12 mouse cellular contexts compared by ENCODE assay signal in the genomic region with DNA sequence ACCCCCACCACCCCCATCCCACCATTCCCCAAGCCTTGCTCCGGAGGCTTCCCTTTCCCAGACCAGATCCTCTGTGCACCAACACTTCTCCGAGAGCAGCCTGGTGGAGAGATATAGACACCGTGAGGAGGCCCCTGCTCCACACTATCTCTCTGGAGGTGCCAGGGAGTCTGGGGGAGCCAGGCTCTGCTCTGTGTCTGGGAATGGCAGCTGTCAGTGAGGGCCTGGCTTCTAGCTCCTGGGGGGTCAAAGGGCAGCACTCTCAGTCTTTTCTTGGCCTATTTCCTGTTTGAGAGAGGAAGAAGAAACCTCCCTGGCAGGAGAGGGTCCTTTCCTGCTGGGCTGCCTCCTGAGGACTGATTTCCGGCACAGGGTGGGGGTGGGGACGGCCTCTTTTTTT. TPM values are rescaled to one million over a fixed set of nuclear protein-coding genes. Genes with fewer than 3 reads are reported as not detected.
DNase-seq lines count a peak whose midpoint lies in the region; ATAC-seq lines count a peak whose summit lies in the region.
"Had no signal": no experiment of that assay in that cellular context is flagged by ENCODE, and none has a peak within 500 bp of the region (broad histone marks: within the 10 kb centered on the region; RNA-seq: fewer than 3 reads in every experiment).

No protein-coding gene starts in this region.

- ATAC-seq in midbrain, embryonic 16.5 days, result no peak
- ATAC-seq in midbrain, embryonic 13.5 days, result no peak
- ATAC-seq: midbrain, embryonic 15.5 days had no signal

- H3K9ac ChIP-seq in midbrain, embryonic 16.5 days (ENCODE audit: low read depth, low read length), result 0 out of 2 replicates have a peak overlapping the region, but pooled peaks have one; percentile 20
- H3K9ac ChIP-seq in midbrain, embryonic 13.5 days (replicated peaks), result no peak overlapping the region
- H3K9ac ChIP-seq: midbrain, embryonic 15.5 days had no signal

- no peaks in the 10 kb centered on the region for H3K27me3 ChIP-seq in midbrain, embryonic 16.5 days (ENCODE audit: control insufficient read depth, insufficient read depth, low read depth, low read length)
- H3K27me3 ChIP-seq in midbrain, embryonic 13.5 days, result peaks cover 3% of the 10 kb centered on the region; the same call in 1 of the 2 replicates
- no peaks in the 10 kb centered on the region for H3K27me3 ChIP-seq in limb, embryonic 10.5 days (ENCODE audit: low read depth, poor library complexity, severe bottlenecking)
- H3K27me3 ChIP-seq: midbrain, embryonic 15.5 days had no signal

- no peaks in the 10 kb centered on the region for H3K4me1 ChIP-seq in midbrain, embryonic 16.5 days (ENCODE audit: control insufficient read depth, insufficient read depth, low read length)
- H3K4me1 ChIP-seq in midbrain, embryonic 13.5 days (replicated peaks), result no peaks in the 10 kb centered on the region; the same call in 1 of the 2 replicates
- H3K4me1 ChIP-seq in limb, embryonic 10.5 days, result peaks cover 73% of the 10 kb centered on the region

- DNase-seq in heart, adult 11 months, result peak; percentile 93
- no peak for DNase-seq in heart, postnatal 25 days (ENCODE audit: low spot score)
- peak; percentile 53 for DNase-seq in limb, embryonic 10.5 days (ENCODE audit: low spot score)
- peak; percentile 87 for DNase-seq in yolk sac, embryonic 10.5 days (ENCODE audit: low spot score)
- no peak for DNase-seq in cerebellum, postnatal 36 days
- no peak for DNase-seq in urinary bladder, adult 2 months (ENCODE audit: low spot score)
- DNase-seq: cerebellum, postnatal 14 days; gastrocnemius, postnatal 14 days; right cerebral cortex, postnatal 4 days had no signal

- 21% methylated on average over 5 of the region's 5 CpGs for WGBS in midbrain, embryonic 16.5 days
- 25% methylated on average over 5 of the region's 5 CpGs for WGBS in midbrain, embryonic 13.5 days
- WGBS in limb, embryonic 10.5 days, result 8% methylated on average over 5 of the region's 5 CpGs

- no peak overlapping the region for H3K4me3 ChIP-seq in midbrain, embryonic 16.5 days (ENCODE audit: low read depth, low read length)
- H3K4me3 ChIP-seq in midbrain, embryonic 13.5 days (replicated peaks), result no peak overlapping the region
- peak overlapping the region; percentile 25; the same call in 1 of the 2 replicates for H3K4me3 ChIP-seq in limb, embryonic 10.5 days
- H3K4me3 ChIP-seq: midbrain, embryonic 15.5 days had no signal

- H3K27ac ChIP-seq in midbrain, embryonic 16.5 days (ENCODE audit: low read length), result no peak overlapping the region
- no peak overlapping the region for H3K27ac ChIP-seq in midbrain, embryonic 13.5 days
- peak overlapping the region; percentile 78 for H3K27ac ChIP-seq in limb, embryonic 10.5 days
- H3K27ac ChIP-seq: midbrain, embryonic 15.5 days had no signal

- no peaks in the 10 kb centered on the region for H3K9me3 ChIP-seq in midbrain, embryonic 16.5 days (replicated peaks; ENCODE audit: control insufficient read depth, low read length, poor library complexity, severe bottlenecking)
- H3K9me3 ChIP-seq in midbrain, embryonic 13.5 days, result no peaks in the 10 kb centered on the region
- no peaks in the 10 kb centered on the region for H3K9me3 ChIP-seq in limb, embryonic 10.5 days (replicated peaks)
- H3K9me3 ChIP-seq: midbrain, embryonic 15.5 days had no signal

- intact Hi-C loops in heart, postnatal 25 days (cut with DNase I), result no loop called here

- no peaks in the 10 kb centered on the region for H3K36me3 ChIP-seq in midbrain, embryonic 16.5 days (ENCODE audit: control insufficient read depth, insufficient read depth, low read length)
- no peaks in the 10 kb centered on the region for H3K36me3 ChIP-seq in midbrain, embryonic 13.5 days
- peaks cover 42% of the 10 kb centered on the region for H3K36me3 ChIP-seq in limb, embryonic 10.5 days
- H3K36me3 ChIP-seq: midbrain, embryonic 15.5 days had no signal

- H3K4me2 ChIP-seq in midbrain, embryonic 16.5 days (ENCODE audit: low read length), result no peak overlapping the region
- H3K4me2 ChIP-seq in midbrain, embryonic 13.5 days (replicated peaks), result no peak overlapping the region
- H3K4me2 ChIP-seq: midbrain, embryonic 15.5 days had no signal

RNA-seq across cellular contexts. Expression of a gene that starts 16.9 kb away (rescaled TPM):
- total RNA-seq in heart, postnatal 25 days (2021), result 1 to 10 TPM; 6.3 to 7.2 TPM
- polyA plus RNA-seq in midbrain, embryonic 16.5 days (2015; fragmentation: Nextera tagmentation; extraction: Ambion mirVana), result 3.4 and 3.8 TPM in 2 replicates
- polyA plus RNA-seq in midbrain, embryonic 13.5 days (2015; fragmentation: Nextera tagmentation; extraction: Ambion mirVana), result 4.0 and 6.0 TPM in 2 replicates
- polyA plus RNA-seq in limb, embryonic 10.5 days (2016; fragmentation: Nextera tagmentation; extraction: Ambion mirVana), result 27.0 and 32.3 TPM in 2 replicates
- polyA plus RNA-seq in urinary bladder, adult 2 months (2012; rRNA removed), result 36.5 and 36.8 TPM in 2 replicates

RNA-seq across cellular contexts. Expression of a gene that starts 22.5 kb away (rescaled TPM):
- total RNA-seq in heart, postnatal 25 days (2021), result under 1 TPM; 0.29 to 0.34 TPM
- polyA plus RNA-seq in midbrain, embryonic 16.5 days (2015; fragmentation: Nextera tagmentation; extraction: Ambion mirVana), result 0.62 TPM in 1 of 2 replicates, not detected in the other
- polyA plus RNA-seq in midbrain, embryonic 13.5 days (2015; fragmentation: Nextera tagmentation; extraction: Ambion mirVana), result 0.08 and 0.13 TPM in 2 replicates
- 0.18 and 0.74 TPM in 2 replicates for polyA plus RNA-seq in limb, embryonic 10.5 days (2016; fragmentation: Nextera tagmentation; extraction: Ambion mirVana)
- 1.4 TPM in 2 replicates for polyA plus RNA-seq in urinary bladder, adult 2 months (2012; rRNA removed)
- total RNA-seq: gastrocnemius, postnatal 14 days had no signal

RNA-seq across cellular contexts. Expression of a gene that starts 24.9 kb away (rescaled TPM):
- 10 to 100 TPM; 17.5 to 21.4 TPM for total RNA-seq in heart, postnatal 25 days (2021)
- 96.2 and 112 TPM in 2 replicates for polyA plus RNA-seq in midbrain, embryonic 16.5 days (2015; fragmentation: Nextera tagmentation; extraction: Ambion mirVana)
- 51.2 and 54.5 TPM in 2 replicates for polyA plus RNA-seq in midbrain, embryonic 13.5 days (2015; fragmentation: Nextera tagmentation; extraction: Ambion mirVana)
- 23.4 and 33.1 TPM in 2 replicates for polyA plus RNA-seq in limb, embryonic 10.5 days (2016; fragmentation: Nextera tagmentation; extraction: Ambion mirVana)
- 12.4 and 13.6 TPM in 2 replicates for polyA plus RNA-seq in urinary bladder, adult 2 months (2012; rRNA removed)

RNA-seq across cellular contexts. Expression of a gene that starts 43.8 kb away (rescaled TPM):
- 10 to 100 TPM; 57.5 to 64.3 TPM for total RNA-seq in heart, postnatal 25 days (2021)
- 111 and 112 TPM in 2 replicates for polyA plus RNA-seq in midbrain, embryonic 16.5 days (2015; fragmentation: Nextera tagmentation; extraction: Ambion mirVana)
- 133 and 140 TPM in 2 replicates for polyA plus RNA-seq in midbrain, embryonic 13.5 days (2015; fragmentation: Nextera tagmentation; extraction: Ambion mirVana)
- 201 and 208 TPM in 2 replicates for polyA plus RNA-seq in limb, embryonic 10.5 days (2016; fragmentation: Nextera tagmentation; extraction: Ambion mirVana)
- 89.5 and 99.2 TPM in 2 replicates for polyA plus RNA-seq in urinary bladder, adult 2 months (2012; rRNA removed)

Comparison
In these comparisons a context has a peak if more than half of its experiments do, and no peak if none do; other contexts are left out.
1. DNase-seq: peak in heart, adult 11 months (single experiment), limb, embryonic 10.5 days (single experiment) and yolk sac, embryonic 10.5 days (single experiment); none in heart, postnatal 25 days (single experiment), cerebellum, postnatal 36 days (0 of 2) and urinary bladder, adult 2 months (single experiment).